Mouse (Mus musculus) inflammation-experienced regulatory T-cells, adult 16 weeks (primary cell): ENCODE data around the gene Stat5b. TPM values are rescaled to one million over a fixed set of nuclear protein-coding genes. Genes with fewer than 3 reads are reported as not detected.

Source experiments
- polyA plus RNA-seq: library from polyadenylated mRNA; unstranded; fragments of 100-300 nt; shearing (Covaris generic); gene quantifications from one replicate; pipeline ENCODE4 v1.2.1, GENCODE M21; 2017

The Stat5b gene
- 180 TPM for polyA plus RNA-seq

GRCm38 (mm10) chr11:100850038-100850777, at the start of gene Stat5b:
Gene Stat5b (minus strand): TSS chr11:100850724.

GRCm38 (mm10) chr11:100858935-100859578, 8.5 kb upstream of the Stat5b start, which contains the start of gene Stat5a:
Gene Stat5a (plus strand): TSS chr11:100859351.

GRCm38 (mm10) chr11:100770646-100771408, 79.7 kb downstream of the Stat5b start, which contains the start of gene Ghdc:
Gene Ghdc (minus strand): TSS chr11:100770957.

GRCm38 (mm10) chr11:100762831-100763230, 87.7 kb downstream of the Stat5b start, which contains the start of gene Hcrt:
Gene Hcrt (minus strand): TSS chr11:100762931.

GRCm38 (mm10) chr11:100759611-100760233, 90.8 kb downstream of the Stat5b start, which contains the start of gene Kcnh4:
Gene Kcnh4 (minus strand): TSS chr11:100759942.

GRCm38 (mm10) chr11:100738066-100738604, 112.4 kb downstream of the Stat5b start, which contains the start of gene Rab5c:
Gene Rab5c (minus strand): TSS chr11:100738215.

Other genes with a start within 250 kb of the Stat5b start
- 29.7 TPM for gene Nkiras2, start 231.5 kb downstream of the Stat5b start, polyA plus RNA-seq
- gene Dnajc7, start 230.6 kb downstream of the Stat5b start, polyA plus RNA-seq: 688 TPM
- gene Zfp385c, start 158.3 kb downstream of the Stat5b start, polyA plus RNA-seq: 0.76 TPM
- gene Dhx58, start 146.5 kb downstream of the Stat5b start, polyA plus RNA-seq: 35.9 TPM
- 49.6 TPM for gene Kat2a, start 138.3 kb downstream of the Stat5b start, polyA plus RNA-seq
- not detected for gene Hspb9, start 136.9 kb downstream of the Stat5b start, polyA plus RNA-seq
- 37.4 TPM for gene Rab5c, start 112.5 kb downstream of the Stat5b start, polyA plus RNA-seq
- gene Kcnh4, start 90.8 kb downstream of the Stat5b start, polyA plus RNA-seq: 0.35 TPM
- not detected for gene Hcrt, start 87.8 kb downstream of the Stat5b start, polyA plus RNA-seq
- gene Ghdc, start 79.8 kb downstream of the Stat5b start, polyA plus RNA-seq: 3.2 TPM
- 104 TPM for gene Stat5a, start 8.6 kb upstream of the Stat5b start, polyA plus RNA-seq
- 363 TPM for gene Stat3, start 88.8 kb upstream of the Stat5b start, polyA plus RNA-seq
- gene Cavin1, start 120.2 kb upstream of the Stat5b start, polyA plus RNA-seq: 0.22 TPM
- 9.1 TPM for gene Atp6v0a1, start 158.7 kb upstream of the Stat5b start, polyA plus RNA-seq
- 9.0 TPM for gene Naglu, start 219.3 kb upstream of the Stat5b start, polyA plus RNA-seq
- 0.51 TPM for gene Hsd17b1, start 227.7 kb upstream of the Stat5b start, polyA plus RNA-seq
- 39.8 TPM for gene Coasy, start 231.8 kb upstream of the Stat5b start, polyA plus RNA-seq
- 114 TPM for gene Mlx, start 236.6 kb upstream of the Stat5b start, polyA plus RNA-seq
- gene Psmc3ip, start 244.7 kb upstream of the Stat5b start, polyA plus RNA-seq: 7.8 TPM